Mouse (Mus musculus) hindbrain, embryonic 10.5 days (tissue): Measurements from ENCODE around the gene Wnt4. TPM values are rescaled to one million over a fixed set of nuclear protein-coding genes. Genes with fewer than 3 reads are reported as not detected.

Experiments used
- DNase-seq: peaks from one replicate; pipeline ENCODE4 v3.0.0-alpha.2; 2017; ENCODE audit warnings: low spot score
- H3K27ac ChIP-seq: fragments of 300-500 bp; sonication (generic); 2 replicates; pipeline ENCODE4 v1.5.1; 2016; ENCODE audit warnings: mild to moderate bottlenecking, moderate library complexity
- H3K27me3 ChIP-seq: fragments of 300-500 bp; sonication (generic); 2 replicates; pipeline ENCODE4 v1.6.1; 2016; ENCODE audit warnings: mild to moderate bottlenecking; ENCODE audit not compliant: poor library complexity, insufficient read depth, severe bottlenecking
- H3K36me3 ChIP-seq: fragments of 300-500 bp; sonication (generic); 2 replicates; pipeline ENCODE4 v1.6.1; 2016; ENCODE audit warnings: mild to moderate bottlenecking, moderate library complexity
- H3K4me1 ChIP-seq: fragments of 300-500 bp; sonication (generic); replicated peaks from 2 replicates; pipeline ENCODE4 v1.6.1; 2016; ENCODE audit warnings: mild to moderate bottlenecking
- H3K4me3 ChIP-seq: fragments of 300-500 bp; sonication (generic); 2 replicates; pipeline ENCODE4 v1.5.1; 2016; ENCODE audit warnings: mild to moderate bottlenecking, moderate library complexity
- H3K9me3 ChIP-seq: fragments of 300-500 bp; sonication (generic); 2 replicates; pipeline ENCODE4 v1.6.1; 2016; ENCODE audit warnings: mild to moderate bottlenecking, moderate library complexity
- WGBS: fragments of 180-500 bp; shearing (Covaris S2); methylation state at CpG from one replicate; pipeline ENCODE4 v1.1.7; 2016; 5-methylcytosine and 5-hydroxymethylcytosine counted together
- polyA plus RNA-seq: library from polyadenylated mRNA; unstranded; fragments of >200 nt; fragmentation: Nextera tagmentation; extraction: Ambion mirVana; gene quantifications from 2 replicates; pipeline ENCODE4 v1.2.1, GENCODE M21; 2016

Wnt4 gene
- polyA plus RNA-seq, 1 experiment from 2014 or later, result 1.4 TPM

- no peak for DNase-seq
- Histone ChIP-seq H3K4me1 (peaks cover 49% of the 10 kb centered on the region), H3K27ac (peak overlapping the region; percentile 18; the same call in 1 of the 2 replicates), H3K36me3 (no peaks in the 10 kb centered on the region), H3K9me3 (no peaks in the 10 kb centered on the region), H3K27me3 (peaks cover 80% of the 10 kb centered on the region), H3K4me3 (no peak overlapping the region)
- 11% methylated on average over 17 of the region's 17 CpGs for WGBS
These were observed 5.5 kb downstream of the Wnt4 start for GRCm38 (mm10) chr4:137282584-137283406.

GRCm38 (mm10) chr4:137283407-137283732 is 6.1 kb downstream of the Wnt4 start:
- H3K27me3 ChIP-seq, result peaks cover 75% of the 10 kb centered on the region

DNA sequence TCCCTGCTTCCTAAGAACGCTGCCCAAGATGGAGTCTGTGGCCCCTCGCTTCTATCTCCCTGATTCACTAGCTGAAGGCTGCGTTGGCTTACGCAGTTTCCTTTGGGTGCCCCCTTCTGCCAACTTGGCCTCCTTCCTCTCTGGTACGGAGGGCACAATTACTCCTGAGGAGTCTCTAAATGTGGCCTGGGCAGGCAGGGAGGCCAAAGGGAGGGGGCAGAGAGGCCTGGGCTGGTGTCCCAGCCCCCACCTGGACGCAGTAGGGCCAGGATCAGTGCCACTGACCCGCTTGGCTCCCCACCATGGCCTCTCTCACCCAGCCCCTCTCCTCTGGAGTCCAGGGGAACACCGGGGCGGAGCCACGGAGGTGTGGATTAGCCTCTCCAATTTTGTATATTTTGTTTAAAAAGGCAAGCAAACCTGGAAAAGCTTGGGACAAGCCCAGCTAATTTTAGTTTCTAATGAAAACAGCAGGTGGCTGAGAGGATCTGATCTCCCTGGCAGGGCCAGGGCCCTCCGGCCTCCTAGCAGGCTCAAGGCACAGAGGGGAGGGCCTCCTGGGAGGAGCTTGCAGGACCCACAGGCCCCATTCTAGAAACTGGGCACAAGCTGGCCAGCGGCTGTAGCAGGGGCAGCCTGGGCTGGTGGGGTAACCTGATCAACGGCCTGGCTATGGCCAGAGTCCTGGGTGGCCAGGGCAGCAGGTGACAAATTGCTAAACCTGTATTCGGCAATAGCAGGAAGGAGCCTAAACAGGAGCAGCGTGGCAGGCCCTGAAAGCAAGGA is 8.8 kb downstream of the Wnt4 start:
- Histone ChIP-seq H3K27me3 (peaks cover 48% of the 10 kb centered on the region), H3K4me3 (no peak overlapping the region), H3K36me3 (no peaks in the 10 kb centered on the region), H3K27ac (no peak overlapping the region), H3K9me3 (no peaks in the 10 kb centered on the region), H3K4me1 (peaks cover 29% of the 10 kb centered on the region)
- 74% methylated on average over 15 of the region's 15 CpGs for WGBS
- DNase-seq, result no peak

More at GRCm38 (mm10) chr4:137283407-137283732, 6.1 kb downstream of the Wnt4 start:
- no peak overlapping the region for H3K4me3 ChIP-seq
- H3K9me3 ChIP-seq, result no peaks in the 10 kb centered on the region
- no peak for DNase-seq
- H3K4me1 ChIP-seq, result peaks cover 43% of the 10 kb centered on the region
- no peak overlapping the region for H3K27ac ChIP-seq
- WGBS, result 15% methylated on average over 4 of the region's 4 CpGs
- no peaks in the 10 kb centered on the region for H3K36me3 ChIP-seq

GRCm38 (mm10) chr4:137286662-137286953 is 9.3 kb downstream of the Wnt4 start:
- 55% methylated on average over 8 of the region's 8 CpGs for WGBS
- no peak overlapping the region for H3K27ac ChIP-seq

DNA sequence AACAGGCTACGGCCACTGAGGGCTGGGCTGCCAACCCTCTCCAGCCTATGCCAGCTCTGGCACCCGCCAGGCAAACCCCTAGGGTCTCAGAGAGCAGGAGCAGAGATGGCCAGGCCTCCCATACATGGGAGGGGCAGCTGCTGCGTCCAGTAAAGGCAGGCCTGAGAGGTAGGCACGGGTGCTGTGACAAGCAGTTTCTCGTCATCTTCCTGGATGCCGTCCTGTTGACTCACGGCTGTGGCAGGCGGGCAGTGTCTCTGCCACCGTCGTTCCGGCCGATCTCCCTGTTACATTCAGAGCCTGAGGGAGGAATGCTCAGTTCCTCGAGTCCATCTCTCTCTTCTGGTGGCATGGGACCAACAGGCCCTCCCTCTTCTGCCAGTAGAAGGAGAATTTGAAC is 9.9 kb downstream of the Wnt4 start:
- Histone ChIP-seq H3K4me3 (no peak overlapping the region), H3K27ac (no peak overlapping the region), H3K36me3 (no peaks in the 10 kb centered on the region), H3K9me3 (no peaks in the 10 kb centered on the region), H3K27me3 (peaks cover 36% of the 10 kb centered on the region), H3K4me1 (peaks cover 28% of the 10 kb centered on the region)
- no peak for DNase-seq
- WGBS, result 87% methylated on average over 13 of the region's 13 CpGs

More at GRCm38 (mm10) chr4:137286662-137286953, 9.3 kb downstream of the Wnt4 start:
- H3K4me3 ChIP-seq, result no peak overlapping the region
- no peak for DNase-seq
- H3K27me3 ChIP-seq, result peaks cover 42% of the 10 kb centered on the region
- H3K9me3 ChIP-seq, result no peaks in the 10 kb centered on the region
- peaks cover 29% of the 10 kb centered on the region for H3K4me1 ChIP-seq
- H3K36me3 ChIP-seq, result no peaks in the 10 kb centered on the region

GRCm38 (mm10) chr4:137287818-137288217 is 10.5 kb downstream of the Wnt4 start:
- 8% methylated on average over 4 of the region's 4 CpGs for WGBS
- H3K4me1 ChIP-seq, result peaks cover 22% of the 10 kb centered on the region

GRCm38 (mm10) chr4:137289701-137290100 is 12.4 kb downstream of the Wnt4 start:
- WGBS, result 88% methylated on average over 6 of the region's 6 CpGs
- Histone ChIP-seq H3K4me1 (peaks cover 24% of the 10 kb centered on the region; the same call in 1 of the 2 replicates), H3K27ac (no peak overlapping the region), H3K9me3 (no peaks in the 10 kb centered on the region), H3K27me3 (peaks cover 11% of the 10 kb centered on the region), H3K4me3 (no peak overlapping the region), H3K36me3 (no peaks in the 10 kb centered on the region)
- DNase-seq, result no peak

More at GRCm38 (mm10) chr4:137287818-137288217, 10.5 kb downstream of the Wnt4 start:
- H3K4me3 ChIP-seq, result no peak overlapping the region
- peak; percentile 74 for DNase-seq
- H3K27me3 ChIP-seq, result peaks cover 30% of the 10 kb centered on the region
- H3K27ac ChIP-seq, result no peak overlapping the region
- H3K9me3 ChIP-seq, result no peaks in the 10 kb centered on the region
- no peaks in the 10 kb centered on the region for H3K36me3 ChIP-seq

DNA sequence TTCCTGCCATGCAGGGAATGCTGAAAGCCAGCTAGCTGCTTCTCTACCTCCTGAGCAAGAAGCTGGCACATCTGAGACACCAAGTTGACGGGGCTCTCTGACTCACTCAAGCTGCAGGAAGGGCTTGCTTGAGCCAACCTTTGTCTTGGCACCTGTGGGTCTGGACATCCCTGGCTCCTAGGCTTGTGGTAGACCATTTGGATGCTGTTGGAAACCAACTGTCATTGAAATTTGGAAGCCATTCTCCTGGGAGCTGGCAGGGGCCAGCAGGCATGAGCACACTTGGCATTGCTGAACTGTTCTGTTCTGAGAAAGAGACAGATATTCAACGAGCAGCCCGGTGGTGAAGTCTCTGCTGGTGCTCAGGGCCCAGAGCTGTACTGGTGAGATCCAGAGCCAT is 13.0 kb downstream of the Wnt4 start:
- 86% methylated on average over 3 of the region's 3 CpGs for WGBS
- Histone ChIP-seq H3K9me3 (no peaks in the 10 kb centered on the region), H3K27ac (no peak overlapping the region), H3K27me3 (0 out of 2 replicates have a peak, but pooled peaks cover 8% of the 10 kb centered on the region), H3K4me1 (peaks cover 26% of the 10 kb centered on the region; the same call in 1 of the 2 replicates), H3K36me3 (no peaks in the 10 kb centered on the region), H3K4me3 (no peak overlapping the region)
- no peak for DNase-seq

GRCm38 (mm10) chr4:137292625-137293024 is 15.3 kb downstream of the Wnt4 start:
- Histone ChIP-seq H3K9me3 (no peaks in the 10 kb centered on the region), H3K4me3 (no peak overlapping the region), H3K36me3 (peaks cover 7% of the 10 kb centered on the region; the same call in 1 of the 2 replicates), H3K4me1 (peaks cover 11% of the 10 kb centered on the region; the same call in 1 of the 2 replicates), H3K27ac (no peak overlapping the region), H3K27me3 (no peaks in the 10 kb centered on the region)
- WGBS, result 90% methylated on average over 7 of the region's 7 CpGs
- no peak for DNase-seq

GRCm38 (mm10) chr4:137294032-137294431 is 16.7 kb downstream of the Wnt4 start:
- Histone ChIP-seq H3K27ac (peak overlapping the region; percentile 5; the same call in 1 of the 2 replicates), H3K4me3 (no peak overlapping the region), H3K36me3 (peaks cover 7% of the 10 kb centered on the region; the same call in 1 of the 2 replicates), H3K27me3 (no peaks in the 10 kb centered on the region), H3K9me3 (no peaks in the 10 kb centered on the region), H3K4me1 (peaks cover 11% of the 10 kb centered on the region; the same call in 1 of the 2 replicates)
- no peak for DNase-seq
- 81% methylated on average over 7 of the region's 7 CpGs for WGBS

GRCm38 (mm10) chr4:137294474-137294873 is 17.2 kb downstream of the Wnt4 start:
- Histone ChIP-seq H3K27ac (peak overlapping the region; percentile 5; the same call in 1 of the 2 replicates), H3K36me3 (peaks cover 7% of the 10 kb centered on the region; the same call in 1 of the 2 replicates), H3K9me3 (no peaks in the 10 kb centered on the region), H3K4me1 (peaks cover 11% of the 10 kb centered on the region; the same call in 1 of the 2 replicates), H3K4me3 (no peak overlapping the region), H3K27me3 (no peaks in the 10 kb centered on the region)
- no peak for DNase-seq
- 81% methylated on average over 5 of the region's 5 CpGs for WGBS

DNA sequence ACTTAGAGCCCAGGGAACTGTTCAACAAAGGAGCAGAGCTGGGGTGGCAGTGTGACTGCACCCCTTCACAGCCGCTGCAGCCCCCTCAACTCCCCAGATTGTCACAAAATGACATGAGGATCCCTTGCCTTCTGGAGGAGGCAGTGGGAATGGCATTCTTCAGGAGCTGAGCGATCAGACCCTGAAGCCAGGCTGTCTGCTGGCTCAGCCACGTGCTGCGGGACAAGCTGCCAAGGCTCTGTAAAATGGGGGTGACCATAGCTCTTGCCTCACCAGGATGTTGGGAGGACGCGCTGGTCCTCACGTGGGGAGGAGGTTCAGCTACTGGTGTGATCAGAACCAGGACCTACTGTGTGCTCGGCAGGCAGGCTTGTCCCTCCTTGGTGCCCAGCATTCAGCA is 17.7 kb downstream of the Wnt4 start:
- H3K9me3 ChIP-seq, result no peaks in the 10 kb centered on the region
- H3K4me1 ChIP-seq, result peaks cover 11% of the 10 kb centered on the region; the same call in 1 of the 2 replicates
- 87% methylated on average over 8 of the region's 8 CpGs for WGBS
- no peaks in the 10 kb centered on the region for H3K27me3 ChIP-seq
- H3K4me3 ChIP-seq, result no peak overlapping the region
- peaks cover 7% of the 10 kb centered on the region; the same call in 1 of the 2 replicates for H3K36me3 ChIP-seq
- no peak for DNase-seq
- no peak overlapping the region for H3K27ac ChIP-seq

- Histone ChIP-seq H3K36me3 (peaks cover 7% of the 10 kb centered on the region; the same call in 1 of the 2 replicates), H3K4me3 (no peak overlapping the region), H3K4me1 (peaks cover 19% of the 10 kb centered on the region; the same call in 1 of the 2 replicates), H3K27me3 (no peaks in the 10 kb centered on the region), H3K27ac (no peak overlapping the region), H3K9me3 (no peaks in the 10 kb centered on the region)
- no peak for DNase-seq
- 89% methylated on average over 4 of the region's 4 CpGs for WGBS
These were observed 20.3 kb downstream of the Wnt4 start for GRCm38 (mm10) chr4:137297611-137298010.
